Mouse (Mus musculus) bone marrow macrophage, adult 2 months (primary cell): Measurements from ENCODE around the gene Abcc4. TPM values are rescaled to one million over a fixed set of nuclear protein-coding genes. Genes with fewer than 3 reads are reported as not detected.

ENCODE experiments used
- H3K27ac ChIP-seq: 2 replicates; pipeline ENCODE4 v1.5.1; 2012; ENCODE audit warnings: low read depth, low read length; ENCODE audit not compliant: insufficient read depth
- H3K4me1 ChIP-seq: 2 replicates; pipeline ENCODE4 v1.6.1; 2012; ENCODE audit warnings: low read length; ENCODE audit not compliant: control insufficient read depth, insufficient read depth
- H3K4me3 ChIP-seq: 2 replicates; pipeline ENCODE4 v1.5.1; 2012; ENCODE audit warnings: mild to moderate bottlenecking, low read length, moderate library complexity; ENCODE audit not compliant: insufficient read depth
- CTCF ChIP-seq: IDR thresholded peaks from 2 replicates; pipeline ENCODE4 v1.5.1; 2012; ENCODE audit warnings: low read depth, mild to moderate bottlenecking, low read length, moderate library complexity
- POLR2A ChIP-seq: IDR thresholded peaks from 2 replicates; pipeline ENCODE4 v1.6.1; 2012; ENCODE audit warnings: mild to moderate bottlenecking, low read depth, low read length, borderline replicate concordance
- polyA plus RNA-seq: library from polyadenylated mRNA; stranded (reverse); fragments of >200 nt; gene quantifications from 2 replicates; pipeline ENCODE4 v1.2.4, GENCODE M21; 2012; ENCODE audit not compliant: missing spikeins, insufficient read depth, insufficient read length

Abcc4 gene
- polyA plus RNA-seq, 1 experiment = 8.6 TPM

DNA sequence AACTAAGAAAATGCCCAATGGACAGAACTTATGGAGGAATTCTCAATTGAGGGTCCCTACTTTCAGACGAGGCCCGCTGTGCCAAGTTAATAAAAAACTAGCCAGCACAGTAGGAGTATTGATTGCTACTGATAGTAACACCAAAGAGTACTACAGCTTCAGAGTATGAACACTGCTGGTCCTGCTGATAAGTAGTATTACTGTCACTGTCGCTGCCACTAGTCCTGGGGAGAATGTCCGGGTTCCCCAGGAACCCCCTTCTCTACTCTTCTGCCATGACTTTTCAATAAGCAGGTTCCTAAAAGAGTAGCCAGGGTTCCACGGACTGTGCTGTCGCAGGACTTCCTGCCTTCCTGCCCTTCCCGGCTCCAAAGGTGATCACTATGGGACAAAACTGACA is 41.4 kb downstream of the Abcc4 start:
- no peak overlapping the region for H3K27ac ChIP-seq

GRCm38 (mm10) chr14:118662625-118663276 is 43.3 kb downstream of the Abcc4 start:
- peak overlapping the region; percentile 58 for H3K4me3 ChIP-seq
- H3K4me1 ChIP-seq = peaks cover 37% of the 10 kb centered on the region
- TF ChIP-seq CTCF (no peak), POLR2A (no peak)
- peak overlapping the region; percentile 47 for H3K27ac ChIP-seq

More for the DNA sequence above, 41.4 kb downstream of the Abcc4 start:
- Histone ChIP-seq H3K4me1 (peaks cover 29% of the 10 kb centered on the region), H3K4me3 (no peak overlapping the region)
- TF ChIP-seq POLR2A = no peak
- TF ChIP-seq CTCF = no peak

GRCm38 (mm10) chr14:118662124-118662523 is 43.9 kb downstream of the Abcc4 start:
- TF ChIP-seq CTCF = no peak
- peak overlapping the region; percentile 47 for H3K27ac ChIP-seq
- H3K4me3 ChIP-seq = peak overlapping the region; percentile 58
- H3K4me1 ChIP-seq = peaks cover 41% of the 10 kb centered on the region

- H3K4me1 ChIP-seq = peaks cover 33% of the 10 kb centered on the region
- H3K4me3 ChIP-seq = no peak overlapping the region
- H3K27ac ChIP-seq = no peak overlapping the region
- TF ChIP-seq CTCF (no peak), POLR2A (no peak)
Observed at GRCm38 (mm10) chr14:118659230-118659629, 46.8 kb downstream of the Abcc4 start.

GRCm38 (mm10) chr14:118658328-118658692 is 47.7 kb downstream of the Abcc4 start:
- TF ChIP-seq POLR2A = no peak
- no peak for TF ChIP-seq CTCF
- Histone ChIP-seq H3K27ac (no peak overlapping the region), H3K4me1 (peaks cover 24% of the 10 kb centered on the region), H3K4me3 (peak overlapping the region; percentile 22)

DNA sequence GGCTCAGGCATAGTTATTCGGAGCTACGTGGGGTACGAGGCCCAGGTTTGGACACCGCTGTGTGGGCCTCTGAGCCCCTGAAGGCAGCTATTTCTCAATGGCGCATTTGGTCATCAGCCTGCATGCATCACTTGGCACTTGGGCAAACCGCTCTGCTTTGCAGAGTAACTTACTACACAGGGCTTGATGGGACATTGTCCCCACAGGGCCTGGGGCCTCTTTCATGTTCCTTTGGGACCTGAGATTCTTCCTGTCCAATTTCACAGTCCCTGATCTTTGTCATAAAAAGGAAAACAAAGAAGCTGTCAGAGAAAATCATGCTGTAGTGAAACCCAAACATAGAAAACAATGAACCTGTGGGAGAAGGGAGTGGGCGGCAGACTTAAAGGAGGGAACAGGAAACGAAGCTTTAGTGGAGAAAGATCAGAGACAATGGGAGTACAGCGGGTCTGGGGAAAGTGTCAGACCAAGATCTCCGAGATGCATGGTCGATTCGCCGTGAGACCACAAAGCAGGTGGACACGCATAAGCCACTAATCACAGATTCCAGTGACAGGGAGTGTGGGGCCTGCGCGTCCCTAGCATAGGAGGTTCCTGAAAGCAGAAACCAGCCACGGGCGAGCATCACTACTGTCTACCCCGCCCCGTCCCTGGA is 48.2 kb downstream of the Abcc4 start:
- H3K4me3 ChIP-seq = peak overlapping the region; percentile 22
- no peak overlapping the region for H3K27ac ChIP-seq
- peaks cover 22% of the 10 kb centered on the region for H3K4me1 ChIP-seq
- TF ChIP-seq CTCF = no peak
- TF ChIP-seq POLR2A = no peak

- Histone ChIP-seq H3K4me3 (no peak overlapping the region), H3K4me1 (peaks cover 19% of the 10 kb centered on the region), H3K27ac (no peak overlapping the region)
- TF ChIP-seq POLR2A = no peak
- TF ChIP-seq CTCF = no peak
Observed at GRCm38 (mm10) chr14:118657206-118657605, 48.8 kb downstream of the Abcc4 start.

DNA sequence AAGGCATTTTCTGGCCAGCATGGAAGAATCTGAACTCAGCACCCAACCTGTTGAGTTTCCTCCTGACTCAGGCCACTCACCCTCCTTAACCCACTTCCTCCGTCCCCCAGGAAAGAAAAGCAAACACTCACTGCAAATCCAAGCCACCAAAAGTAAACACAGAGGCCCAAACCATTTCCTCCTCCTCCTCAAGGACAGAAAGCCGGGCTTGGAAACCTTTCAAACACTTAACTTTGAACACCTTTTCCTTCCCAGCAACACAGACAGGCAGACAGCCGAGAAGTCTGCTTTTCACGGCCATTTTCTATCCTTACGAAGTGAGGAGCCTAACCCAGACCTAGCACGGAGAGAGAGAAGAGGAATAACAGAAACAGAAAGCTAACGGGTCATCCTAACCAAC is 50.0 kb downstream of the Abcc4 start:
- TF ChIP-seq POLR2A = no peak
- no peak for TF ChIP-seq CTCF
- peaks cover 14% of the 10 kb centered on the region for H3K4me1 ChIP-seq
- H3K27ac ChIP-seq = no peak overlapping the region
- H3K4me3 ChIP-seq = no peak overlapping the region

- TF ChIP-seq CTCF (no peak), POLR2A (no peak)
- Histone ChIP-seq H3K27ac (no peak overlapping the region), H3K4me1 (peaks cover 14% of the 10 kb centered on the region), H3K4me3 (no peak overlapping the region)
Observed at GRCm38 (mm10) chr14:118654903-118655302, 51.1 kb downstream of the Abcc4 start.

DNA sequence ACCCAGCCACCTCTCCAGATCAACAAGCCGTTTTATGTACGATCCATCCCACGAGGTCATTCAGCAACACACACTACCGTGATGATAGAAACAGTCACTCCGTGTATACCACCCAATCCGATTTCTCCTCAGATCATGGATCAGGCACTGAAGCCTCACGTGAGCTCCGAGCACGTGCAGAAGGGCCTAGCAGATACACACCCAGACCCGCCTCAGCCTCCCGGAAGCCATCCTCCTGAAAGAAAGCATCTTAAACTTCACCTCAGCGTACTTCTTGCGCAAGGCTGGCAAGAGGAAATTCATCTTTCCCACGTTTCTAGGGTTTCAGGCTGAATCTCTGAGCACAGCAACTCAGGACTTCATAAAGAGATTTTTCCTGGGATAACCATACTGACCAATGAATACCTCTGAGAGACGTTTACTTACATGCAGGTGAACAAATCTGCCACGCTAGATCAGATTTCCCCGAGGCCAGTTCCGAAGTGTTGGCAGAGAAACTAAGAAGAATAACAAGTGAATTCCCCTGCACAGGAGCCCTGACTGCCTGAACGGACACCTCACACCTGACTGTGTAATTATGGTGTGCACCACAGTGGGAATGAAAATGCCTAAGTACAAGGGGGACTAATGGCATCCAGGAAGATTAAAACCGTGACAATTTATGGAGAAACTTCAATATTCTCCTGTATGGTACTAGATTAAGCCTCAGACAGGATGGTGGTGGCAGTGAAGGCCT is 54.1 kb downstream of the Abcc4 start:
- H3K27ac ChIP-seq = no peak overlapping the region
- no peak overlapping the region for H3K4me3 ChIP-seq
- H3K4me1 ChIP-seq = peaks cover 7% of the 10 kb centered on the region
- TF ChIP-seq CTCF (no peak), POLR2A (no peak)
